In the genomic region with DNA sequence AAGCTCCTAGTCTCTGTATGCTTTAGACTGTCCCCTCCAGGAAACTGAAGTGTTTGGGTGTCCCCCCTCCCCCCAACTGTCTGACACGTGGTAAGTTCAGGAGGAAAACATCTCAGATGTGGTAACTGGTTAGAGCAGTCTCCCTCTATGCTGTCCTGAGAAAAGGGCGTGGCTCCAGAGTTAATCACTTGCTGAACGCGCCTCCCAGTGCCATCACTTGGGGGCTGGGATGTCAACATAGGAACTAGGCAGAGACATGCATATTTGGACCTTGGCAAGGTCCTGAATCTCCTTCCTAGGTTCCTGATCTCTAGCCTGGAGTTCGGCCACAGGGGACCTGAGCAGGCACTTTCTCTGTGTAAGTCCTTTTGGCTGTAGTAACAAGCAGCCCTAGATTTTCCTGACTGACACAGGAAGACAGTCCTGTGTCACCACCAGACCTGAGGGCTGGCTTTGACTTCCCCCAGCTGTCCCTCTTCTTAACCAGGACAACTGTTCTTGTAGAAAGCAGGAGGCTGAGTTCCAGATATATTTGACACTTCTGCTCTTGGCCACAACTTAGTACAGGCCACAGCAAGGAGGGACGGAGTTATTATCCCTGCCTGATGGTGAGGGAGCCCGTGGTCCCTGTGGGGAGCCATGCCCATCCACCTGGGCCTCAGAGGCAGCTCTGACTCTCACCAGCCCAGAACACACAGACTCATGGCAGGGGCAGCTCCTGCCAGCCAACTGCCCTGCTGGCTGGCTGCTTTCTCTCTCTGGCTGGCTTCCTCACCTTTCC, we compare ENCODE assay signal across 8 mouse cellular contexts. TPM values are rescaled to one million over a fixed set of nuclear protein-coding genes. Genes with fewer than 3 reads are reported as not detected.
DNase-seq lines count a peak whose midpoint lies in the region; ATAC-seq and TF ChIP-seq lines count a peak whose summit lies in the region.

No protein-coding gene starts in this region.

- no peaks in the 10 kb centered on the region; the same call in 1 of the 2 replicates for H3K4me1 ChIP-seq in midbrain, embryonic 16.5 days (ENCODE audit: control insufficient read depth, insufficient read depth, low read length)
- no peaks in the 10 kb centered on the region for H3K4me1 ChIP-seq in midbrain, embryonic 13.5 days (replicated peaks)
- H3K4me1 ChIP-seq in kidney, embryonic 15.5 days: peaks cover 33% of the 10 kb centered on the region
- H3K4me1 ChIP-seq in stomach, postnatal 0 days (replicated peaks; ENCODE audit: control insufficient read depth, insufficient read depth): no peaks in the 10 kb centered on the region

- no peak for TF ChIP-seq EP300 in stomach, postnatal 0 days (optimal IDR thresholded peaks at IDR 0.05)

- peaks cover 12% of the 10 kb centered on the region for H3K36me3 ChIP-seq in midbrain, embryonic 16.5 days (ENCODE audit: control insufficient read depth, insufficient read depth, low read length)
- peaks cover 17% of the 10 kb centered on the region for H3K36me3 ChIP-seq in midbrain, embryonic 13.5 days
- H3K36me3 ChIP-seq in kidney, embryonic 15.5 days: peaks cover 11% of the 10 kb centered on the region; the same call in 1 of the 2 replicates
- H3K36me3 ChIP-seq in stomach, postnatal 0 days (ENCODE audit: control insufficient read depth, insufficient read depth, low read length): no peaks in the 10 kb centered on the region

- no peak overlapping the region for H3K27ac ChIP-seq in midbrain, embryonic 16.5 days (ENCODE audit: low read length)
- H3K27ac ChIP-seq in midbrain, embryonic 13.5 days: no peak overlapping the region
- H3K27ac ChIP-seq in kidney, embryonic 15.5 days: 0 out of 2 replicates have a peak overlapping the region, but pooled peaks have one; percentile 18
- no peak overlapping the region for H3K27ac ChIP-seq in stomach, postnatal 0 days (replicated peaks)

- H3K9ac ChIP-seq in midbrain, embryonic 16.5 days (ENCODE audit: low read depth, low read length): 0 out of 2 replicates have a peak overlapping the region, but pooled peaks have one; percentile 14
- H3K9ac ChIP-seq in midbrain, embryonic 13.5 days (replicated peaks): no peak overlapping the region
- no peak overlapping the region for H3K9ac ChIP-seq in kidney, embryonic 15.5 days
- H3K9ac ChIP-seq in stomach, postnatal 0 days (ENCODE audit: low read length): no peak overlapping the region

- ATAC-seq in midbrain, embryonic 16.5 days: no peak
- ATAC-seq in midbrain, embryonic 13.5 days: no peak
- ATAC-seq in kidney, embryonic 15.5 days (replicated peaks; ENCODE audit: low FRiP score): no peak; the same call in 1 of the 2 replicates
- peak; percentile 18; the same call in 1 of the 2 replicates for ATAC-seq in stomach, postnatal 0 days (ENCODE audit: low FRiP score, low TSS enrichment)
- ATAC-seq in frontal cortex, adult (ENCODE audit: low TSS enrichment): no peak

- TF ChIP-seq CTCF in stomach, postnatal 0 days (IDR thresholded peaks at IDR 0.05; ENCODE audit: low read depth): no peak

- H3K9me3 ChIP-seq in midbrain, embryonic 16.5 days (replicated peaks; ENCODE audit: control insufficient read depth, low read length, poor library complexity, severe bottlenecking): no peaks in the 10 kb centered on the region
- no peaks in the 10 kb centered on the region for H3K9me3 ChIP-seq in midbrain, embryonic 13.5 days
- H3K9me3 ChIP-seq in kidney, embryonic 15.5 days (replicated peaks): no peaks in the 10 kb centered on the region
- no peaks in the 10 kb centered on the region for H3K9me3 ChIP-seq in stomach, postnatal 0 days (ENCODE audit: control insufficient read depth, low read length)

- no peak overlapping the region for H3K4me2 ChIP-seq in midbrain, embryonic 16.5 days (ENCODE audit: low read length)
- H3K4me2 ChIP-seq in midbrain, embryonic 13.5 days (replicated peaks): no peak overlapping the region
- no peak overlapping the region for H3K4me2 ChIP-seq in kidney, embryonic 15.5 days
- H3K4me2 ChIP-seq in stomach, postnatal 0 days (replicated peaks; ENCODE audit: low read depth): no peak overlapping the region

- H3K27me3 ChIP-seq in midbrain, embryonic 16.5 days (ENCODE audit: control insufficient read depth, insufficient read depth, low read depth, low read length): no peaks in the 10 kb centered on the region
- H3K27me3 ChIP-seq in midbrain, embryonic 13.5 days: no peaks in the 10 kb centered on the region
- H3K27me3 ChIP-seq in kidney, embryonic 15.5 days: no peaks in the 10 kb centered on the region
- no peaks in the 10 kb centered on the region for H3K27me3 ChIP-seq in stomach, postnatal 0 days (ENCODE audit: control insufficient read depth, insufficient read depth, low read length)

- H3K4me3 ChIP-seq in midbrain, embryonic 16.5 days (ENCODE audit: low read depth, low read length): no peak overlapping the region
- no peak overlapping the region for H3K4me3 ChIP-seq in midbrain, embryonic 13.5 days (replicated peaks)
- no peak overlapping the region for H3K4me3 ChIP-seq in kidney, embryonic 15.5 days (replicated peaks)
- H3K4me3 ChIP-seq in stomach, postnatal 0 days (ENCODE audit: low read depth, low read length): no peak overlapping the region

- 30% methylated on average over 7 of the region's 7 CpGs for WGBS in midbrain, embryonic 16.5 days
- WGBS in midbrain, embryonic 13.5 days: 26% methylated on average over 7 of the region's 7 CpGs
- 31% methylated on average over 7 of the region's 7 CpGs for WGBS in kidney, embryonic 15.5 days
- WGBS in stomach, postnatal 0 days: 17% methylated on average over 7 of the region's 7 CpGs

- DNase-seq in adrenal gland, postnatal 14 days: peak; percentile 38
- no peak for DNase-seq in adrenal gland, postnatal 4 days (ENCODE audit: low spot score in 2 of 2)
- DNase-seq in stomach, postnatal 0 days (ENCODE audit: low spot score): no peak
- DNase-seq in right cerebral cortex, postnatal 14 days: no peak

RNA-seq across cellular contexts. Expression of a gene that starts 28.9 kb away (rescaled TPM):
- 46.4 and 53.1 TPM in 2 replicates for total RNA-seq in adrenal gland, postnatal 14 days (2021)
- total RNA-seq in adrenal gland, postnatal 4 days (2021): 10 to 100 TPM; 39.1 to 44.7 TPM
- 2.1 and 2.4 TPM in 2 replicates for polyA plus RNA-seq in midbrain, embryonic 16.5 days (2015; fragmentation: Nextera tagmentation; extraction: Ambion mirVana)
- polyA plus RNA-seq in midbrain, embryonic 13.5 days (2015; fragmentation: Nextera tagmentation; extraction: Ambion mirVana): 2.4 and 3.4 TPM in 2 replicates
- polyA plus RNA-seq in kidney, embryonic 15.5 days (2015; fragmentation: Nextera tagmentation; extraction: Ambion mirVana): 19.3 and 23.6 TPM in 2 replicates
- polyA plus RNA-seq in stomach, postnatal 0 days (2015; fragmentation: Nextera tagmentation; extraction: Ambion mirVana): 18.8 and 19.5 TPM in 2 replicates

RNA-seq across cellular contexts. Expression of a gene that starts 56.4 kb away (rescaled TPM):
- total RNA-seq in adrenal gland, postnatal 14 days (2021): 35.3 and 35.6 TPM in 2 replicates
- total RNA-seq in adrenal gland, postnatal 4 days (2021): 10 to 100 TPM; 37.8 to 42.8 TPM
- polyA plus RNA-seq in midbrain, embryonic 16.5 days (2015; fragmentation: Nextera tagmentation; extraction: Ambion mirVana): 91.3 and 101 TPM in 2 replicates
- 114 and 117 TPM in 2 replicates for polyA plus RNA-seq in midbrain, embryonic 13.5 days (2015; fragmentation: Nextera tagmentation; extraction: Ambion mirVana)
- polyA plus RNA-seq in kidney, embryonic 15.5 days (2015; fragmentation: Nextera tagmentation; extraction: Ambion mirVana): 38.4 and 39.7 TPM in 2 replicates
- 20.8 and 24.1 TPM in 2 replicates for polyA plus RNA-seq in stomach, postnatal 0 days (2015; fragmentation: Nextera tagmentation; extraction: Ambion mirVana)
